Mouse (Mus musculus) spleen, adult 2 months (tissue): Measurements from ENCODE around the gene Cys1.

Experiments used
- CTCF ChIP-seq: fragments of 200-500 bp; IDR thresholded peaks from 2 replicates; pipeline ENCODE4 v1.5.1; 2011; ENCODE audit warnings: mild to moderate bottlenecking, inconsistent platforms; ENCODE audit not compliant: insufficient read depth, insufficient read length, insufficient replicate concordance; ENCODE audit errors: extremely low read depth
- POLR2A ChIP-seq: fragments of 200-500 bp; IDR thresholded peaks from 2 replicates; pipeline ENCODE4 v1.6.1; 2011; ENCODE audit warnings: low read depth, low read length, inconsistent platforms

DNA sequence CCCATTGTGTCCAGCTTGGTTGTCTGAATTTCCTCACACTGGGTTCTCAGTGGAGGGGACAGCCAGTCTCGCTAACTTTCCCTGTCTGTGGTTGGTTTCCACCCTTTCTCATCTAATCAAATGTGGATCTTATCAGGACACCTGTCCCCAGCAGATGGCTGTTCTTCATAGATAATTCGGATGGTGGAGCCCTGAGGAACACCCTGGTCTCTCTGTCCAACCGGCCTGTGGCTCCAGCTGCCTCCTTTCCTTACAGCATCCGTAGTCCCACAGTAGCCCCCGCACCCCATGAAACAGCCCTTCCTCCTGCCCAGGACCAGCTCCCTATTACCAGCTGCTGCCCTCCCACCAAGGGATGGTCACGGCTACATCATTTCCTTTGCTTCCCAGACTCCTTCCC, 35.7 kb downstream of the Cys1 start:
- TF ChIP-seq CTCF, result no peak
- no peak for TF ChIP-seq POLR2A
